Mouse (Mus musculus) heart, embryonic 16.5 days (tissue): ENCODE measurements around the gene Rnf44. TPM values are rescaled to one million over a fixed set of nuclear protein-coding genes. Genes with fewer than 3 reads are reported as not detected.

Source experiments
- ATAC-seq: fragments of 200-750 bp; cut with Nextera tagmentation; replicated peaks from 2 replicates; pipeline ENCODE4 v1.8.0; 2017; ENCODE audit warnings: moderate number of reproducible peaks; ENCODE audit not compliant: insufficient read depth, low FRiP score; ENCODE audit errors: extremely low read depth
- H3K27ac ChIP-seq: fragments of 300-500 bp; sonication (generic); 2 replicates; pipeline ENCODE4 v1.5.1; 2014; ENCODE audit warnings: mild to moderate bottlenecking, low read length, control low read depth, moderate library complexity
- H3K27me3 ChIP-seq: fragments of 300-500 bp; sonication (generic); 2 replicates; pipeline ENCODE4 v1.6.1; 2014; ENCODE audit warnings: low read length, mixed read lengths; ENCODE audit not compliant: control insufficient read depth, insufficient read depth
- H3K36me3 ChIP-seq: fragments of 300-500 bp; sonication (generic); 2 replicates; pipeline ENCODE4 v1.6.1; 2014; ENCODE audit not compliant: control insufficient read depth, insufficient read depth
- H3K4me1 ChIP-seq: fragments of 300-500 bp; sonication (generic); 2 replicates; pipeline ENCODE4 v1.6.1; 2014; ENCODE audit warnings: low read length, mixed read lengths; ENCODE audit not compliant: control insufficient read depth, insufficient read depth
- H3K4me2 ChIP-seq: fragments of 300-500 bp; sonication (generic); 2 replicates; pipeline ENCODE4 v1.6.1; 2014; ENCODE audit warnings: low read depth, mild to moderate bottlenecking, control low read depth, low read length
- H3K4me3 ChIP-seq: fragments of 300-500 bp; sonication (generic); 2 replicates; pipeline ENCODE4 v1.5.1; 2014; ENCODE audit warnings: mild to moderate bottlenecking, control low read depth, low read length
- H3K9ac ChIP-seq: fragments of 300-500 bp; sonication (generic); 2 replicates; pipeline ENCODE4 v1.6.1; 2014; ENCODE audit warnings: low read length, control low read depth
- H3K9me3 ChIP-seq: fragments of 300-500 bp; sonication (generic); replicated peaks from 2 replicates; pipeline ENCODE4 v1.6.1; 2016; ENCODE audit warnings: low read length; ENCODE audit not compliant: control insufficient read depth
- WGBS: fragments of 180-500 bp; shearing (Covaris S2); extraction: QIAGEN DNeasy Blood & Tissue Kit; methylation state at CpG from one replicate; pipeline ENCODE4 v1.1.7; 2014; 5-methylcytosine and 5-hydroxymethylcytosine counted together
- polyA plus RNA-seq: library from polyadenylated mRNA; unstranded; fragments of >200 nt; fragmentation: Nextera tagmentation; extraction: Ambion mirVana; gene quantifications from 2 replicates; pipeline ENCODE4 v1.2.1, GENCODE M21; 2015

Gene Rnf44
- polyA plus RNA-seq, 1 experiment from 2014 or later, result 42.7 TPM

- H3K27ac ChIP-seq, result no peak overlapping the region
- 93% methylated on average over 3 of the region's 3 CpGs for WGBS
- no peak overlapping the region for H3K4me3 ChIP-seq
- ATAC-seq, result no peak
- no peak overlapping the region for H3K4me2 ChIP-seq
- no peaks in the 10 kb centered on the region for H3K9me3 ChIP-seq
- H3K9ac ChIP-seq, result no peak overlapping the region
- H3K36me3 ChIP-seq, result peaks cover 79% of the 10 kb centered on the region
- H3K27me3 ChIP-seq, result no peaks in the 10 kb centered on the region
- H3K4me1 ChIP-seq, result no peaks in the 10 kb centered on the region
Observed at GRCm38 (mm10) chr13:54650461-54650860, 43.2 kb downstream of the Rnf44 start.

GRCm38 (mm10) chr13:54635011-54635410, 58.7 kb downstream of the Rnf44 start:
- Histone ChIP-seq H3K4me1 (no peaks in the 10 kb centered on the region), H3K9ac (no peak overlapping the region), H3K27ac (no peak overlapping the region), H3K9me3 (no peaks in the 10 kb centered on the region), H3K36me3 (peaks cover 11% of the 10 kb centered on the region), H3K4me2 (no peak overlapping the region), H3K4me3 (no peak overlapping the region), H3K27me3 (no peaks in the 10 kb centered on the region)
- 95% methylated on average over 3 of the region's 3 CpGs for WGBS
- no peak for ATAC-seq

GRCm38 (mm10) chr13:54632731-54633277, 60.9 kb downstream of the Rnf44 start:
- no peak for ATAC-seq
- Histone ChIP-seq H3K9me3 (no peaks in the 10 kb centered on the region), H3K4me2 (no peak overlapping the region), H3K36me3 (peaks cover 2% of the 10 kb centered on the region; the same call in 1 of the 2 replicates), H3K27me3 (no peaks in the 10 kb centered on the region), H3K4me3 (no peak overlapping the region), H3K27ac (no peak overlapping the region), H3K4me1 (no peaks in the 10 kb centered on the region), H3K9ac (no peak overlapping the region)
- 40% methylated on average over 3 of the region's 3 CpGs for WGBS

Other genes with a start within 250 kb of the Rnf44 start
- gene Thoc3, start 225.1 kb downstream of the Rnf44 start, polyA plus RNA-seq, result 71.0 and 85.4 TPM in 2 replicates
- 4.4 and 5.1 TPM in 2 replicates for gene Simc1, start 190.1 kb downstream of the Rnf44 start, polyA plus RNA-seq
- 136 and 137 TPM in 2 replicates for gene 4833439L19Rik, start 128.5 kb downstream of the Rnf44 start, polyA plus RNA-seq
- gene Arl10, start 118.9 kb downstream of the Rnf44 start, polyA plus RNA-seq, result 15.9 and 19.4 TPM in 2 replicates
- gene Nop16, start 103.8 kb downstream of the Rnf44 start, polyA plus RNA-seq, result 55.0 and 56.7 TPM in 2 replicates
- 272 and 295 TPM in 2 replicates for gene Higd2a, start 103.7 kb downstream of the Rnf44 start, polyA plus RNA-seq
- gene Cltb, start 82.6 kb downstream of the Rnf44 start, polyA plus RNA-seq, result 54.8 and 58.9 TPM in 2 replicates
- 39.8 and 42.7 TPM in 2 replicates for gene Faf2, start 72.1 kb downstream of the Rnf44 start, polyA plus RNA-seq
- 0.04 and 0.89 TPM in 2 replicates for gene Cdhr2, start 7.6 kb upstream of the Rnf44 start, polyA plus RNA-seq
- gene Gprin1, start 56.0 kb upstream of the Rnf44 start, polyA plus RNA-seq, result 0.04 TPM in 1 of 2 replicates, not detected in the other
- gene Sncb, start 72.7 kb upstream of the Rnf44 start, polyA plus RNA-seq, result not detected in 2 replicates
- not detected in 2 replicates for gene Eif4e1b, start 90.1 kb upstream of the Rnf44 start, polyA plus RNA-seq
- gene Tspan17, start 95.5 kb upstream of the Rnf44 start, polyA plus RNA-seq, result 5.2 and 5.7 TPM in 2 replicates